Mouse (Mus musculus): Measurements from ENCODE around the gene Dgkh. TPM values are rescaled to one million over a fixed set of nuclear protein-coding genes. Genes with fewer than 3 reads are reported as not detected.

Dgkh gene
- polyA plus RNA-seq, 1 experiment: 1.2 TPM

DNA sequence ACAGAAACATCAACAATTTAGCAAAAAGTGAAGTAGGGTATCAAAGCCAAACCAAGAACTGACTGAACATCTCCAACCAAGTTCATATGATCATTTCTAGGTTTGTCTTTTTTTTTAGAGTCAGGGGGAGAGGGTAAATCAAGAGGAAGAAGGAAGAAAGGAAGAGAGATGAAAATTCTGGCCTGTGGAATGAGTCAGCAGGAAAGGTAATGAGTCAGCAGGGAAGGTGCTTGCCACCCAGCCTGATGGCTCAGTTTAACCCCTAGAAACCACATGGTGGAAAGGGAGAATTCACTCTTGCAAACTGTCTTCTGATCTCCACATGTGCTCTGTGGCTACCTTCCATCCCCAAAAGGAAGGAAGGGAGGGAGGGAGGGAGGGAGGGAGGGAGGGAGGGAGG, 149.4 kb downstream of the Dgkh start:
- H3ac ChIP-seq (ENCODE audit: control insufficient read depth, insufficient read length, low read depth): no peak overlapping the region
- H3K79me3 ChIP-seq (ENCODE audit: low read depth): no peaks in the 10 kb centered on the region
- TF ChIP-seq MYOG (IDR thresholded peaks at IDR 0.05; ENCODE audit: control insufficient read depth, extremely low read depth, insufficient read length) (no peak), MAX (IDR thresholded peaks at IDR 0.05) (peak; percentile 28)
- H3K27me3 ChIP-seq (ENCODE audit: control insufficient read depth, insufficient read depth, insufficient read length): no peaks in the 10 kb centered on the region
- no peak overlapping the region for H3K4me3 ChIP-seq (ENCODE audit: insufficient read depth, poor library complexity, severe bottlenecking)
- peaks cover 6% of the 10 kb centered on the region for H3K36me3 ChIP-seq (ENCODE audit: control insufficient read depth, insufficient read depth)
- H3K79me2 ChIP-seq (ENCODE audit: control insufficient read depth, insufficient read depth): no peaks in the 10 kb centered on the region

GRCm38 (mm10) chr14:78575899-78576298, 156.7 kb downstream of the Dgkh start:
- Histone ChIP-seq H3K27me3 (ENCODE audit: control insufficient read depth, insufficient read depth, insufficient read length) (no peaks in the 10 kb centered on the region), H3ac (ENCODE audit: control insufficient read depth, insufficient read length, low read depth) (no peak overlapping the region), H3K79me2 (ENCODE audit: control insufficient read depth, insufficient read depth) (no peaks in the 10 kb centered on the region), H3K4me3 (ENCODE audit: insufficient read depth, poor library complexity, severe bottlenecking) (no peak overlapping the region), H3K36me3 (ENCODE audit: control insufficient read depth, insufficient read depth) (no peaks in the 10 kb centered on the region), H3K79me3 (ENCODE audit: low read depth) (no peaks in the 10 kb centered on the region)
- TF ChIP-seq MYOG (IDR thresholded peaks at IDR 0.05; ENCODE audit: control insufficient read depth, extremely low read depth, insufficient read length): no peak
- TF ChIP-seq CTCF (IDR thresholded peaks at IDR 0.05; ENCODE audit: control insufficient read depth, insufficient read depth, insufficient read length): no peak
- TF ChIP-seq MYOD1 (IDR thresholded peaks at IDR 0.05; ENCODE audit: control insufficient read depth, insufficient read length, low read depth): no peak

DNA sequence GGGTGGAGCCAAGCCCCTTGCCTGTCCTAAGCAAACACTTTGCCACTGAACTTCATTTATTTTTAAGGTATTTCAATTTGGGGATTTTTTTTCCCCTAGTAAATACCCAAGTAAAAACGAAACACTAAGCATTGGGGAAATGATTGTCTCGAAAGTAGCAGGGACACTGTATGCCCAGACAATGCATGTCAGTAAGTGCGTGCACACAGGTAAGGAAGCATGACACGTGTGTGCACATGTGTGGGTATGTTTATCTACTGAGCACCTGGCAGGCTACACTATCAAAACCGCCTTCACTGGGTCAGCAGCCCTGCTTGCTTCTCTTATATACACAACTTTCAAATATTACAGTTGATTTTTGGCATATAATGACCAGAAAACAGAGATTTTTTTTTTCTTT, 164.2 kb downstream of the Dgkh start:
- TF ChIP-seq MYOG (IDR thresholded peaks at IDR 0.05; ENCODE audit: control insufficient read depth, extremely low read depth, insufficient read length) (no peak), MYOD1 (IDR thresholded peaks at IDR 0.05; ENCODE audit: control insufficient read depth, insufficient read length, low read depth) (no peak), FOSL1 (IDR thresholded peaks at IDR 0.05; ENCODE audit: insufficient read depth, low read length, poor library complexity, severe bottlenecking) (no peak), MAX (IDR thresholded peaks at IDR 0.05) (no peak), CEBPB (IDR thresholded peaks at IDR 0.05; ENCODE audit: low read depth) (no peak), USF1 (IDR thresholded peaks at IDR 0.05; ENCODE audit: low read depth) (no peak)
- H3K36me3 ChIP-seq (ENCODE audit: control insufficient read depth, insufficient read depth): peaks cover 4% of the 10 kb centered on the region
- no peak overlapping the region for H3K4me3 ChIP-seq (ENCODE audit: insufficient read depth, poor library complexity, severe bottlenecking)
- no peaks in the 10 kb centered on the region for H3K79me3 ChIP-seq (ENCODE audit: low read depth)
- H3K27me3 ChIP-seq (ENCODE audit: control insufficient read depth, insufficient read depth, insufficient read length): no peaks in the 10 kb centered on the region
- no peaks in the 10 kb centered on the region for H3K79me2 ChIP-seq (ENCODE audit: control insufficient read depth, insufficient read depth)
- no peak overlapping the region for H3ac ChIP-seq (ENCODE audit: control insufficient read depth, insufficient read length, low read depth)

GRCm38 (mm10) chr14:78566431-78566830, 166.1 kb downstream of the Dgkh start:
- TF ChIP-seq MYOG (IDR thresholded peaks at IDR 0.05; ENCODE audit: control insufficient read depth, extremely low read depth, insufficient read length) (no peak), MYOD1 (IDR thresholded peaks at IDR 0.05; ENCODE audit: control insufficient read depth, insufficient read length, low read depth) (no peak)
- H3K27me3 ChIP-seq (ENCODE audit: control insufficient read depth, insufficient read depth, insufficient read length): no peaks in the 10 kb centered on the region
- no peaks in the 10 kb centered on the region for H3K79me2 ChIP-seq (ENCODE audit: control insufficient read depth, insufficient read depth)
- no peak overlapping the region for H3ac ChIP-seq (ENCODE audit: control insufficient read depth, insufficient read length, low read depth)
- H3K4me3 ChIP-seq (ENCODE audit: insufficient read depth, poor library complexity, severe bottlenecking): no peak overlapping the region
- H3K36me3 ChIP-seq (ENCODE audit: control insufficient read depth, insufficient read depth): peaks cover 4% of the 10 kb centered on the region
- no peaks in the 10 kb centered on the region for H3K79me3 ChIP-seq (ENCODE audit: low read depth)

- Histone ChIP-seq H3ac (ENCODE audit: control insufficient read depth, insufficient read length, low read depth) (no peak overlapping the region), H3K79me2 (ENCODE audit: control insufficient read depth, insufficient read depth) (no peaks in the 10 kb centered on the region), H3K27me3 (ENCODE audit: control insufficient read depth, insufficient read depth, insufficient read length) (no peaks in the 10 kb centered on the region), H3K79me3 (ENCODE audit: low read depth) (no peaks in the 10 kb centered on the region), H3K4me3 (ENCODE audit: insufficient read depth, poor library complexity, severe bottlenecking) (no peak overlapping the region), H3K36me3 (ENCODE audit: control insufficient read depth, insufficient read depth) (no peaks in the 10 kb centered on the region)
- TF ChIP-seq FOSL1 (IDR thresholded peaks at IDR 0.05; ENCODE audit: insufficient read depth, low read length, poor library complexity, severe bottlenecking): no peak
Measured at GRCm38 (mm10) chr14:78564292-78564691, 168.3 kb downstream of the Dgkh start.

GRCm38 (mm10) chr14:78563211-78563610, 169.4 kb downstream of the Dgkh start:
- no peaks in the 10 kb centered on the region for H3K36me3 ChIP-seq (ENCODE audit: control insufficient read depth, insufficient read depth)
- no peaks in the 10 kb centered on the region for H3K79me2 ChIP-seq (ENCODE audit: control insufficient read depth, insufficient read depth)
- H3K27me3 ChIP-seq (ENCODE audit: control insufficient read depth, insufficient read depth, insufficient read length): no peaks in the 10 kb centered on the region
- H3K79me3 ChIP-seq (ENCODE audit: low read depth): no peaks in the 10 kb centered on the region
- no peak overlapping the region for H3K4me3 ChIP-seq (ENCODE audit: insufficient read depth, poor library complexity, severe bottlenecking)
- no peak for TF ChIP-seq MAX (IDR thresholded peaks at IDR 0.05)
- TF ChIP-seq CTCF (IDR thresholded peaks at IDR 0.05; ENCODE audit: control insufficient read depth, insufficient read depth, insufficient read length): no peak
- TF ChIP-seq CEBPB (IDR thresholded peaks at IDR 0.05; ENCODE audit: low read depth): no peak
- no peak for TF ChIP-seq MYOD1 (IDR thresholded peaks at IDR 0.05; ENCODE audit: control insufficient read depth, insufficient read length, low read depth)
- no peak for TF ChIP-seq FOSL1 (IDR thresholded peaks at IDR 0.05; ENCODE audit: insufficient read depth, low read length, poor library complexity, severe bottlenecking)
- no peak for TF ChIP-seq USF1 (IDR thresholded peaks at IDR 0.05; ENCODE audit: low read depth)
- TF ChIP-seq MYOG (IDR thresholded peaks at IDR 0.05; ENCODE audit: control insufficient read depth, extremely low read depth, insufficient read length): no peak
- H3ac ChIP-seq (ENCODE audit: control insufficient read depth, insufficient read length, low read depth): no peak overlapping the region

DNA sequence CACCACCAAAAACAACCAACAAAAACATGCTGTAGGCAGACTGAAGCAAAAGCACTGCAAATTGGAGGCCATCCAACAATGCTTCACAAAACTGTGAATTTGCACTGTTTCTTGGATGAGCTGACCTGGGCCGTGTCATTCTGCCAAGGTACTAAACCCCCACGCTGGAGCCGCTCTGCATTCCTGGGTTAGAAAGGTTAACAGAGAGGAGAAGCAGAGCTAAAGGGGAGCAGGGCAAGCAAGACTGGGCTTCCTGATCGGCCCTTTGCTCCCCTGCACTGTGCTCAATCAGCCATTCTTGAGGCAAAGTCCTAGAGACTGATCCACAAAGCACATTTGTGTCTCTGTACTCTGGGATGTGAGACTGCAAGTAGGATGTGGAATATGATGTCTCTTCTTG, 170.5 kb downstream of the Dgkh start:
- H3K36me3 ChIP-seq (ENCODE audit: control insufficient read depth, insufficient read depth): no peaks in the 10 kb centered on the region
- H3K27me3 ChIP-seq (ENCODE audit: control insufficient read depth, insufficient read depth, insufficient read length): no peaks in the 10 kb centered on the region
- H3ac ChIP-seq (ENCODE audit: control insufficient read depth, insufficient read length, low read depth): no peak overlapping the region
- no peak for TF ChIP-seq CEBPB (IDR thresholded peaks at IDR 0.05; ENCODE audit: low read depth)
- TF ChIP-seq FOSL1 (IDR thresholded peaks at IDR 0.05; ENCODE audit: insufficient read depth, low read length, poor library complexity, severe bottlenecking): no peak
- TF ChIP-seq USF1 (IDR thresholded peaks at IDR 0.05; ENCODE audit: low read depth): no peak
- no peak for TF ChIP-seq MYOD1 (IDR thresholded peaks at IDR 0.05; ENCODE audit: control insufficient read depth, insufficient read length, low read depth)
- TF ChIP-seq MAX (IDR thresholded peaks at IDR 0.05): no peak
- TF ChIP-seq MYOG (IDR thresholded peaks at IDR 0.05; ENCODE audit: control insufficient read depth, extremely low read depth, insufficient read length): no peak
- H3K4me3 ChIP-seq (ENCODE audit: insufficient read depth, poor library complexity, severe bottlenecking): no peak overlapping the region
- H3K79me3 ChIP-seq (ENCODE audit: low read depth): no peaks in the 10 kb centered on the region
- H3K79me2 ChIP-seq (ENCODE audit: control insufficient read depth, insufficient read depth): no peaks in the 10 kb centered on the region
